Mouse (Mus musculus): ENCODE data around the gene Disp2.

- no peak for TF ChIP-seq CTCF (IDR thresholded peaks at IDR 0.05; ENCODE audit: low read depth)
- TF ChIP-seq EP300 (IDR thresholded peaks at IDR 0.05; ENCODE audit: low read depth), result no peak
Measured at GRCm38 (mm10) chr2:118824396-118824795, 44.9 kb downstream of the Disp2 start.

Measured in heart, postnatal 0 days (tissue).